Mouse (Mus musculus) intestine, embryonic 14.5 days (tissue): ENCODE results near the gene S100a9. TPM values are rescaled to one million over a fixed set of nuclear protein-coding genes. Genes with fewer than 3 reads are reported as not detected.
A peak's percentile ranks its signal among the peaks of the same experiment; 100 is the strongest.

Experiments used
- ATAC-seq: fragments of 200-750 bp; cut with Nextera tagmentation; replicated peaks from 2 replicates; pipeline ENCODE4 v1.8.0; 2017; ENCODE audit warnings: low read depth, moderate number of reproducible peaks, moderate TSS enrichment, moderate library complexity; ENCODE audit not compliant: low FRiP score, low TSS enrichment
- DNase-seq: peaks from one replicate; pipeline ENCODE4 v3.0.0-alpha.2; 2018; ENCODE audit warnings: low spot score
- H3K27ac ChIP-seq: fragments of 300-500 bp; sonication (generic); 2 replicates; pipeline ENCODE4 v1.5.1; 2014; ENCODE audit warnings: low read depth, mild to moderate bottlenecking, control low read depth
- H3K27me3 ChIP-seq: fragments of 300-500 bp; sonication (generic); replicated peaks from 2 replicates; pipeline ENCODE4 v1.6.1; 2014; ENCODE audit warnings: low read length, control low read depth; ENCODE audit not compliant: control insufficient read depth, insufficient read depth
- H3K36me3 ChIP-seq: fragments of 300-500 bp; sonication (generic); 2 replicates; pipeline ENCODE4 v1.6.1; 2014; ENCODE audit warnings: low read length, control low read depth; ENCODE audit not compliant: control insufficient read depth, insufficient read depth
- H3K4me1 ChIP-seq: fragments of 300-500 bp; sonication (generic); replicated peaks from 2 replicates; pipeline ENCODE4 v1.6.1; 2014; ENCODE audit warnings: low read length, control low read depth, mixed read lengths; ENCODE audit not compliant: control insufficient read depth, insufficient read depth
- H3K4me2 ChIP-seq: fragments of 300-500 bp; sonication (generic); 2 replicates; pipeline ENCODE4 v1.6.1; 2014; ENCODE audit warnings: low read length
- H3K4me3 ChIP-seq: fragments of 300-500 bp; sonication (generic); 2 replicates; pipeline ENCODE4 v1.5.1; 2014; ENCODE audit warnings: low read depth, low read length, control low read depth, mixed read lengths
- H3K9ac ChIP-seq: fragments of 300-500 bp; sonication (generic); 2 replicates; pipeline ENCODE4 v1.6.1; 2014; ENCODE audit warnings: mild to moderate bottlenecking, low read length
- H3K9me3 ChIP-seq: fragments of 300-500 bp; sonication (generic); 2 replicates; pipeline ENCODE4 v1.6.1; 2016; ENCODE audit warnings: low read length, control low read depth; ENCODE audit not compliant: control insufficient read depth
- WGBS: fragments of 180-500 bp; shearing (Covaris S2); extraction: QIAGEN DNeasy Blood & Tissue Kit; methylation state at CpG from one replicate; pipeline ENCODE4 v1.1.7; 2014; 5-methylcytosine and 5-hydroxymethylcytosine counted together
- polyA plus RNA-seq: library from polyadenylated mRNA; unstranded; fragments of >200 nt; fragmentation: Nextera tagmentation; extraction: Ambion mirVana; gene quantifications from 2 replicates; pipeline ENCODE4 v1.2.1, GENCODE M21; 2014

S100a9 gene
- polyA plus RNA-seq, 1 experiment from 2014 or later = 5.3 TPM

GRCm38 (mm10) chr3:90647291-90647690, 48.2 kb downstream of the S100a9 start:
- Histone ChIP-seq H3K36me3 (no peaks in the 10 kb centered on the region), H3K27me3 (no peaks in the 10 kb centered on the region), H3K4me3 (no peak overlapping the region), H3K4me2 (no peak overlapping the region), H3K9ac (no peak overlapping the region), H3K27ac (no peak overlapping the region), H3K4me1 (no peaks in the 10 kb centered on the region), H3K9me3 (no peaks in the 10 kb centered on the region)
- ATAC-seq (no peak), DNase-seq (peak; percentile 7)
- WGBS = 75% methylated on average over 1 of the region's 1 CpGs

GRCm38 (mm10) chr3:90644220-90644619, 51.3 kb downstream of the S100a9 start:
- ATAC-seq = no peak
- Histone ChIP-seq H3K36me3 (no peaks in the 10 kb centered on the region), H3K4me1 (no peaks in the 10 kb centered on the region), H3K9ac (no peak overlapping the region), H3K4me2 (no peak overlapping the region), H3K4me3 (no peak overlapping the region), H3K9me3 (no peaks in the 10 kb centered on the region), H3K27ac (no peak overlapping the region), H3K27me3 (no peaks in the 10 kb centered on the region)
- 51% methylated on average over 3 of the region's 3 CpGs for WGBS
- DNase-seq = peak; percentile 55

Other genes starting within 250 kb of the S100a9 start
- 5.3 and 5.9 TPM in 2 replicates for gene Npr1, start 229.9 kb downstream of the S100a9 start, polyA plus RNA-seq
- 188 and 207 TPM in 2 replicates for gene Ilf2, start 219.6 kb downstream of the S100a9 start, polyA plus RNA-seq
- 67.5 and 80.6 TPM in 2 replicates for gene Snapin, start 204.7 kb downstream of the S100a9 start, polyA plus RNA-seq
- gene Chtop, start 186.2 kb downstream of the S100a9 start, polyA plus RNA-seq = 86.4 and 87.0 TPM in 2 replicates
- gene S100a1, start 181.3 kb downstream of the S100a9 start, polyA plus RNA-seq = 50.7 and 66.8 TPM in 2 replicates
- gene S100a13, start 181.3 kb downstream of the S100a9 start, polyA plus RNA-seq = 27.7 and 30.3 TPM in 2 replicates
- 0.91 and 1.0 TPM in 2 replicates for gene S100a14, start 168.9 kb downstream of the S100a9 start, polyA plus RNA-seq
- 107 and 121 TPM in 2 replicates for gene S100a16, start 158.5 kb downstream of the S100a9 start, polyA plus RNA-seq
- 0.39 and 0.81 TPM in 2 replicates for gene S100a3, start 135.1 kb downstream of the S100a9 start, polyA plus RNA-seq
- gene S100a2, start 105.5 kb downstream of the S100a9 start, polyA plus RNA-seq = not detected in 2 replicates
- gene Gm42674, start 93.8 kb downstream of the S100a9 start, polyA plus RNA-seq = not detected in 2 replicates
- 4.1 and 5.3 TPM in 2 replicates for gene S100a4, start 92.0 kb downstream of the S100a9 start, polyA plus RNA-seq
- gene S100a5, start 87.2 kb downstream of the S100a9 start, polyA plus RNA-seq = 5.1 and 8.6 TPM in 2 replicates
- 359 and 401 TPM in 2 replicates for gene S100a6, start 82.8 kb downstream of the S100a9 start, polyA plus RNA-seq
- gene S100a7a, start 41.7 kb downstream of the S100a9 start, polyA plus RNA-seq = 0.13 TPM in 1 of 2 replicates, not detected in the other
- gene S100a8, start 26.7 kb downstream of the S100a9 start, polyA plus RNA-seq = 2.3 and 14.3 TPM in 2 replicates
- not detected in 2 replicates for gene Pglyrp4, start 31.2 kb upstream of the S100a9 start, polyA plus RNA-seq
- not detected in 2 replicates for gene Gm5849, start 82.2 kb upstream of the S100a9 start, polyA plus RNA-seq